Mouse (Mus musculus) liver, embryonic 14.5 days (tissue): Measurements from ENCODE around the gene Mipol1.

Source experiments
- CTCF ChIP-seq: IDR thresholded peaks from 2 replicates; pipeline ENCODE4 v1.5.1; 2016; ENCODE audit warnings: antibody characterized with exemption, low read depth, control low read depth
- EP300 ChIP-seq: IDR thresholded peaks from 2 replicates; pipeline ENCODE4 v1.6.1; 2016; ENCODE audit warnings: antibody characterized with exemption, low read depth

DNA sequence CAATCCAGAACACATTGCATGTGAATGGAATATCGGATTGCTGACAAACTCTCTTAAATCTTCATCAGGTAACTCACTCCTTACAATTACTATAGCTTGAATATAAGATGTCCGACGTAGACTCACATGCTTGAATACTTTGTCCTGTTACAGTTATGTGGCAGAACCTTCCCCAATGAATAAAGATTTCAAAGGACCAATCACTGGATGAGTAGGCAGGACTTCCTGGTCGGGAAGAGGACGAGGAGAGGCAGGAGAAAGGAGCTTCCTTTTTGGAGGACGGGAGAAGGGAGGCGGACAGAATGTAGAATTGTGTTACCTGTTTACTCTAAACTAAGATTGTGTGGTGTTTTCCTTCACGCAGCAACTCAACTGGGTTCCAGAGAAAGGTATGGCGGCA is 3.8 kb upstream of the Mipol1 start:
- no peak for TF ChIP-seq CTCF
- no peak for TF ChIP-seq EP300
